ENCODE assay signal across 10 mouse cellular contexts in genomic region chr7:74862727-74863126, GRCm38 (mm10).
A peak's percentile ranks its signal among the peaks of the same experiment; 100 is the strongest.
DNase-seq lines count a peak whose midpoint lies in the region.
"Had no signal": no experiment of that assay in that cellular context is flagged by ENCODE, and none has a peak within 500 bp of the region (broad histone marks: within the 10 kb centered on the region; RNA-seq: fewer than 3 reads in every experiment).

No protein-coding gene starts in this region.

- intact Hi-C loops in gastrocnemius, postnatal 14 days (cut with DNase I; ENCODE audit: low total_unique reads): no loop called here

- DNase-seq in adrenal gland, adult 8-10 months: peak; percentile 4
- DNase-seq in adrenal gland, postnatal 4 days (ENCODE audit: low spot score in 2 of 2): no peak
- DNase-seq in MEL-GATA-1-ER (ENCODE audit: extremely low read depth, low read depth): peak; percentile 11
- DNase-seq in gastrocnemius, postnatal 14 days: peak; percentile 16
- peak; percentile 12 for DNase-seq in heart, postnatal 4 days
- no peak for DNase-seq in frontal cortex, postnatal 14 days (ENCODE audit: low spot score in 2 of 2)
- no peak for DNase-seq in cerebellum, adult 11 months
- DNase-seq in cerebellum, postnatal 4 days (ENCODE audit: low spot score in 2 of 2): no peak
- DNase-seq: kidney, adult 2 months; lung, embryonic 14.5 days had no signal

Comparison
In these comparisons a context has a peak if more than half of its experiments do, and no peak if none do; other contexts are left out.
1. DNase-seq: peak in adrenal gland, adult 8-10 months (single experiment), MEL-GATA-1-ER (single experiment), gastrocnemius, postnatal 14 days (single experiment) and heart, postnatal 4 days (single experiment); none in adrenal gland, postnatal 4 days (0 of 2), frontal cortex, postnatal 14 days (0 of 2), cerebellum, adult 11 months (single experiment) and cerebellum, postnatal 4 days (0 of 2).